Mouse (Mus musculus) hindbrain, embryonic 15.5 days (tissue): ENCODE measurements around the gene AI481877. TPM values are rescaled to one million over a fixed set of nuclear protein-coding genes. Genes with fewer than 3 reads are reported as not detected.

Source experiments
- ATAC-seq: fragments of 200-750 bp; cut with Nextera tagmentation; 2 replicates; pipeline ENCODE4 v1.8.0; 2017; ENCODE audit warnings: low read depth, moderate number of reproducible peaks, moderate TSS enrichment; ENCODE audit not compliant: low FRiP score
- H3K27ac ChIP-seq: fragments of 300-500 bp; sonication (generic); replicated peaks from 2 replicates; pipeline ENCODE4 v1.5.1; 2015; ENCODE audit warnings: mild to moderate bottlenecking, inconsistent platforms
- H3K27me3 ChIP-seq: fragments of 300-500 bp; sonication (generic); 2 replicates; pipeline ENCODE4 v1.6.1; 2015; ENCODE audit warnings: control low read depth, inconsistent platforms
- H3K36me3 ChIP-seq: fragments of 300-500 bp; sonication (generic); 2 replicates; pipeline ENCODE4 v1.6.1; 2015; ENCODE audit warnings: control low read depth, inconsistent platforms
- H3K4me1 ChIP-seq: fragments of 300-500 bp; sonication (generic); replicated peaks from 2 replicates; pipeline ENCODE4 v1.6.1; 2015; ENCODE audit warnings: control low read depth, inconsistent platforms
- H3K4me2 ChIP-seq: fragments of 300-500 bp; sonication (generic); 2 replicates; pipeline ENCODE4 v1.6.1; 2015; ENCODE audit warnings: moderate library complexity, mild to moderate bottlenecking, inconsistent platforms
- H3K4me3 ChIP-seq: fragments of 300-500 bp; sonication (generic); 2 replicates; pipeline ENCODE4 v1.5.1; 2015; ENCODE audit warnings: mild to moderate bottlenecking, inconsistent platforms
- H3K9ac ChIP-seq: fragments of 300-500 bp; sonication (generic); 2 replicates; pipeline ENCODE4 v1.6.1; 2015; ENCODE audit warnings: inconsistent platforms
- H3K9me3 ChIP-seq: fragments of 300-500 bp; sonication (generic); 2 replicates; pipeline ENCODE4 v1.6.1; 2016; ENCODE audit warnings: control low read depth, inconsistent platforms
- WGBS: fragments of 180-500 bp; shearing (Covaris S2); methylation state at CpG from one replicate; pipeline ENCODE4 v1.1.7; 2015; 5-methylcytosine and 5-hydroxymethylcytosine counted together
- polyA plus RNA-seq: library from polyadenylated mRNA; unstranded; fragments of >200 nt; fragmentation: Nextera tagmentation; extraction: Ambion mirVana; gene quantifications from 2 replicates; pipeline ENCODE4 v1.2.1, GENCODE M21; 2015

AI481877 gene
- polyA plus RNA-seq, 1 experiment from 2014 or later: not detected

- Histone ChIP-seq H3K27ac (no peak overlapping the region), H3K36me3 (no peaks in the 10 kb centered on the region), H3K9ac (no peak overlapping the region), H3K4me2 (no peak overlapping the region), H3K27me3 (no peaks in the 10 kb centered on the region), H3K4me3 (no peak overlapping the region), H3K4me1 (no peaks in the 10 kb centered on the region), H3K9me3 (no peaks in the 10 kb centered on the region)
- 73% methylated on average over 2 of the region's 2 CpGs for WGBS
- no peak for ATAC-seq
Observed at GRCm38 (mm10) chr4:59164034-59164433, 25.3 kb upstream of the AI481877 start.

GRCm38 (mm10) chr4:59160959-59161670 lies 22.3 kb upstream of the AI481877 start:
- ATAC-seq: no peak
- Histone ChIP-seq H3K27ac (no peak overlapping the region), H3K4me2 (no peak overlapping the region), H3K4me3 (no peak overlapping the region), H3K27me3 (no peaks in the 10 kb centered on the region), H3K9ac (no peak overlapping the region), H3K9me3 (no peaks in the 10 kb centered on the region), H3K4me1 (no peaks in the 10 kb centered on the region), H3K36me3 (no peaks in the 10 kb centered on the region)
- whole genome bisulfite sequencing: 77% methylated on average over 8 of the region's 8 CpGs

- Histone ChIP-seq H3K9ac (no peak overlapping the region), H3K4me1 (no peaks in the 10 kb centered on the region), H3K27ac (no peak overlapping the region), H3K36me3 (no peaks in the 10 kb centered on the region), H3K4me2 (no peak overlapping the region), H3K9me3 (no peaks in the 10 kb centered on the region), H3K4me3 (no peak overlapping the region), H3K27me3 (no peaks in the 10 kb centered on the region)
- 88% methylated on average over 5 of the region's 5 CpGs for WGBS
- ATAC-seq: no peak
Observed at GRCm38 (mm10) chr4:59160289-59160688, 21.5 kb upstream of the AI481877 start.

GRCm38 (mm10) chr4:59157654-59158053 lies 18.9 kb upstream of the AI481877 start:
- no peaks in the 10 kb centered on the region for H3K9me3 ChIP-seq
- H3K36me3 ChIP-seq: no peaks in the 10 kb centered on the region
- no peak for ATAC-seq
- no peaks in the 10 kb centered on the region for H3K27me3 ChIP-seq
- H3K4me1 ChIP-seq: no peaks in the 10 kb centered on the region
- H3K4me2 ChIP-seq: no peak overlapping the region
- no peak overlapping the region for H3K4me3 ChIP-seq
- no peak overlapping the region for H3K27ac ChIP-seq
- WGBS: 65% methylated on average over 2 of the region's 2 CpGs
- no peak overlapping the region for H3K9ac ChIP-seq

- Histone ChIP-seq H3K27ac (no peak overlapping the region), H3K9ac (no peak overlapping the region), H3K27me3 (no peaks in the 10 kb centered on the region), H3K4me2 (no peak overlapping the region), H3K9me3 (no peaks in the 10 kb centered on the region), H3K4me3 (no peak overlapping the region), H3K4me1 (no peaks in the 10 kb centered on the region), H3K36me3 (no peaks in the 10 kb centered on the region)
- no peak for ATAC-seq
- 80% methylated on average over 7 of the region's 7 CpGs for WGBS
Observed at GRCm38 (mm10) chr4:59156897-59157592, 18.3 kb upstream of the AI481877 start.

- Histone ChIP-seq H3K27ac (no peak overlapping the region), H3K9me3 (no peaks in the 10 kb centered on the region), H3K36me3 (no peaks in the 10 kb centered on the region), H3K4me2 (no peak overlapping the region), H3K9ac (no peak overlapping the region), H3K27me3 (no peaks in the 10 kb centered on the region), H3K4me1 (no peaks in the 10 kb centered on the region), H3K4me3 (no peak overlapping the region)
- WGBS: 82% methylated on average over 1 of the region's 1 CpGs
- no peak for ATAC-seq
Observed at GRCm38 (mm10) chr4:59151953-59152352, 13.2 kb upstream of the AI481877 start.

GRCm38 (mm10) chr4:59150907-59151306 lies 12.1 kb upstream of the AI481877 start:
- Histone ChIP-seq H3K27ac (no peak overlapping the region), H3K4me1 (no peaks in the 10 kb centered on the region), H3K9ac (no peak overlapping the region), H3K4me2 (no peak overlapping the region), H3K4me3 (no peak overlapping the region), H3K36me3 (no peaks in the 10 kb centered on the region), H3K9me3 (no peaks in the 10 kb centered on the region), H3K27me3 (no peaks in the 10 kb centered on the region)
- WGBS: 82% methylated on average over 5 of the region's 5 CpGs
- ATAC-seq: no peak

GRCm38 (mm10) chr4:59149043-59149442 lies 10.3 kb upstream of the AI481877 start:
- no peaks in the 10 kb centered on the region for H3K27me3 ChIP-seq
- no peak overlapping the region for H3K27ac ChIP-seq
- no peak overlapping the region for H3K9ac ChIP-seq
- H3K9me3 ChIP-seq: no peaks in the 10 kb centered on the region
- WGBS: 81% methylated on average over 5 of the region's 5 CpGs
- H3K4me1 ChIP-seq: no peaks in the 10 kb centered on the region
- H3K4me3 ChIP-seq: no peak overlapping the region
- no peak for ATAC-seq
- no peaks in the 10 kb centered on the region for H3K36me3 ChIP-seq
- H3K4me2 ChIP-seq: no peak overlapping the region

GRCm38 (mm10) chr4:59128935-59129334 lies 9.8 kb downstream of the AI481877 start:
- Histone ChIP-seq H3K27ac (no peak overlapping the region), H3K9ac (no peak overlapping the region), H3K36me3 (no peaks in the 10 kb centered on the region), H3K4me1 (no peaks in the 10 kb centered on the region), H3K4me3 (no peak overlapping the region), H3K9me3 (no peaks in the 10 kb centered on the region), H3K4me2 (no peak overlapping the region), H3K27me3 (no peaks in the 10 kb centered on the region)
- no peak for ATAC-seq
- WGBS: 92% methylated on average over 4 of the region's 4 CpGs

- 89% methylated on average over 1 of the region's 1 CpGs for WGBS
- Histone ChIP-seq H3K9ac (no peak overlapping the region), H3K27me3 (no peaks in the 10 kb centered on the region), H3K27ac (no peak overlapping the region), H3K36me3 (no peaks in the 10 kb centered on the region), H3K4me1 (no peaks in the 10 kb centered on the region), H3K9me3 (no peaks in the 10 kb centered on the region), H3K4me3 (no peak overlapping the region), H3K4me2 (no peak overlapping the region)
- ATAC-seq: no peak
Observed at GRCm38 (mm10) chr4:59125053-59125452, 13.7 kb downstream of the AI481877 start.

- H3K27ac ChIP-seq: no peak overlapping the region
- H3K4me1 ChIP-seq: no peaks in the 10 kb centered on the region
- H3K9me3 ChIP-seq: no peaks in the 10 kb centered on the region
- no peak overlapping the region for H3K4me3 ChIP-seq
- no peak overlapping the region for H3K9ac ChIP-seq
- no peaks in the 10 kb centered on the region for H3K27me3 ChIP-seq
- no peaks in the 10 kb centered on the region for H3K36me3 ChIP-seq
- ATAC-seq: no peak
- H3K4me2 ChIP-seq: no peak overlapping the region
Observed at GRCm38 (mm10) chr4:59123557-59123956, 15.2 kb downstream of the AI481877 start.

- Histone ChIP-seq H3K9me3 (no peaks in the 10 kb centered on the region), H3K4me3 (no peak overlapping the region), H3K36me3 (no peaks in the 10 kb centered on the region), H3K27ac (no peak overlapping the region), H3K4me2 (no peak overlapping the region), H3K4me1 (no peaks in the 10 kb centered on the region), H3K9ac (no peak overlapping the region), H3K27me3 (no peaks in the 10 kb centered on the region)
- WGBS: 97% methylated on average over 24 of the region's 24 CpGs
- no peak for ATAC-seq
Observed at GRCm38 (mm10) chr4:59117644-59118495, 20.9 kb downstream of the AI481877 start.
